Mouse (Mus musculus) liver, embryonic 16.5 days (tissue): ENCODE measurements at regions not wholly inside any gene's neighbourhood (a gene's known extent, or its start where the extent isn't known, plus 50 kb on each side); places are given as distances from the start of the nearest gene placed in this dataset.

Source experiments
- ATAC-seq: fragments of 200-750 bp; cut with Nextera tagmentation; 2 replicates; pipeline ENCODE4 v1.8.0; 2017; ENCODE audit warnings: low read depth, mild to moderate bottlenecking, moderate number of reproducible peaks, moderate library complexity
- H3K27ac ChIP-seq: fragments of 300-500 bp; sonication (generic); 2 replicates; pipeline ENCODE4 v1.5.1; 2014; ENCODE audit warnings: mild to moderate bottlenecking, low read length
- H3K27me3 ChIP-seq: fragments of 300-500 bp; sonication (generic); 2 replicates; pipeline ENCODE4 v1.6.1; 2014; ENCODE audit warnings: low read depth, low read length, mixed read lengths; ENCODE audit not compliant: control insufficient read depth, insufficient read depth
- H3K36me3 ChIP-seq: fragments of 300-500 bp; sonication (generic); 2 replicates; pipeline ENCODE4 v1.6.1; 2014; ENCODE audit warnings: mild to moderate bottlenecking; ENCODE audit not compliant: control insufficient read depth, insufficient read depth
- H3K4me1 ChIP-seq: fragments of 300-500 bp; sonication (generic); 2 replicates; pipeline ENCODE4 v1.6.1; 2014; ENCODE audit warnings: low read depth, low read length, mixed read lengths; ENCODE audit not compliant: control insufficient read depth
- H3K4me2 ChIP-seq: fragments of 300-500 bp; sonication (generic); 2 replicates; pipeline ENCODE4 v1.6.1; 2014; ENCODE audit warnings: low read depth, low read length, mixed read lengths
- H3K4me3 ChIP-seq: fragments of 300-500 bp; sonication (generic); 2 replicates; pipeline ENCODE4 v1.5.1; 2014; ENCODE audit warnings: low read depth, mild to moderate bottlenecking, low read length
- H3K9ac ChIP-seq: fragments of 300-500 bp; sonication (generic); 2 replicates; pipeline ENCODE4 v1.6.1; 2014; ENCODE audit warnings: low read depth, low read length
- H3K9me3 ChIP-seq: fragments of 300-500 bp; sonication (generic); replicated peaks from 2 replicates; pipeline ENCODE4 v1.6.1; 2016; ENCODE audit warnings: low read length; ENCODE audit not compliant: control insufficient read depth
- WGBS: fragments of 180-500 bp; shearing (Covaris S2); extraction: QIAGEN DNeasy Blood & Tissue Kit; methylation state at CpG from one replicate; pipeline ENCODE4 v1.1.7; 2014; ENCODE audit not compliant: insufficient replicate concordance; 5-methylcytosine and 5-hydroxymethylcytosine counted together

GRCm38 (mm10) chr17:84044472-84044936 lies 143.2 kb downstream of the Zfp36l2 start:
- no peak overlapping the region for H3K4me2 ChIP-seq
- peak; percentile 50 for ATAC-seq
- H3K9ac ChIP-seq, result no peak overlapping the region
- no peaks in the 10 kb centered on the region for H3K4me1 ChIP-seq
- H3K4me3 ChIP-seq, result no peak overlapping the region
- H3K27ac ChIP-seq, result no peak overlapping the region
- no peaks in the 10 kb centered on the region for H3K27me3 ChIP-seq
- 20% methylated on average over 5 of the region's 5 CpGs for WGBS
- H3K9me3 ChIP-seq, result no peaks in the 10 kb centered on the region; the same call in 1 of the 2 replicates
- no peaks in the 10 kb centered on the region for H3K36me3 ChIP-seq

- ATAC-seq, result no peak
- no peak overlapping the region for H3K9ac ChIP-seq
- no peaks in the 10 kb centered on the region; the same call in 1 of the 2 replicates for H3K9me3 ChIP-seq
- no peaks in the 10 kb centered on the region for H3K36me3 ChIP-seq
- no peak overlapping the region for H3K4me3 ChIP-seq
- H3K27me3 ChIP-seq, result no peaks in the 10 kb centered on the region
- no peak overlapping the region for H3K27ac ChIP-seq
- peaks cover 3% of the 10 kb centered on the region for H3K4me1 ChIP-seq
- WGBS, result 39% methylated on average over 2 of the region's 2 CpGs
- H3K4me2 ChIP-seq, result no peak overlapping the region
Observed at GRCm38 (mm10) chr17:84043102-84043501, 144.6 kb downstream of the Zfp36l2 start.

- ATAC-seq, result no peak
- no peak overlapping the region for H3K4me3 ChIP-seq
- peaks cover 9% of the 10 kb centered on the region for H3K4me1 ChIP-seq
- H3K9ac ChIP-seq, result no peak overlapping the region
- H3K27me3 ChIP-seq, result no peaks in the 10 kb centered on the region
- H3K27ac ChIP-seq, result no peak overlapping the region
- WGBS, result 70% methylated on average over 10 of the region's 10 CpGs
- no peaks in the 10 kb centered on the region for H3K36me3 ChIP-seq
- no peak overlapping the region for H3K4me2 ChIP-seq
- H3K9me3 ChIP-seq, result no peaks in the 10 kb centered on the region; the same call in 1 of the 2 replicates
Observed at GRCm38 (mm10) chr17:84039444-84039843, 148.3 kb downstream of the Zfp36l2 start.

GRCm38 (mm10) chr17:84037580-84038304 lies 150.0 kb downstream of the Zfp36l2 start:
- Histone ChIP-seq H3K9me3 (no peaks in the 10 kb centered on the region; the same call in 1 of the 2 replicates), H3K4me3 (no peak overlapping the region), H3K9ac (no peak overlapping the region), H3K27me3 (no peaks in the 10 kb centered on the region), H3K4me2 (no peak overlapping the region), H3K4me1 (peaks cover 11% of the 10 kb centered on the region), H3K36me3 (no peaks in the 10 kb centered on the region), H3K27ac (no peak overlapping the region)
- 34% methylated on average over 11 of the region's 11 CpGs for WGBS
- peak; percentile 72 for ATAC-seq

DNA sequence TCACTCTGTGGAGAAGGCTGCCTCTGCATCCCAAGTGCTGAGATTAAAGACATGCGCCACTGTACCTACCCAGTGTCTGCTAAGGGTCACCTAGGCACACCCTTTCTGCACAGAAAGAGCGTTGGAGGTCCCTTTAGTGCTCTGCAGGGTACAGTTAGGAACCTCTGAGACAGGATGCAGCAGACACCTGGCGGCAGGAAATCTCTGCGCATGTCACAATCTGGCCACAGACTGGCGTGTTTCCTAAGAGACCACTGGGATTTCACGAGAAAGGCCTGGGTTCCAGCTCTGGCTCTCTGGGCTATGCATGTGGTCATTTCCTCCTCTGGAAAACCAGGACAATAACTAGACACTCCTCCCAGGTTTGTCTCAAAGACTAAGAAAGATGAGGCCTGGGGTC lies 151.7 kb downstream of the Zfp36l2 start:
- no peaks in the 10 kb centered on the region for H3K36me3 ChIP-seq
- H3K4me1 ChIP-seq, result peaks cover 11% of the 10 kb centered on the region
- H3K4me3 ChIP-seq, result no peak overlapping the region
- no peak overlapping the region for H3K27ac ChIP-seq
- no peaks in the 10 kb centered on the region for H3K27me3 ChIP-seq
- no peak for ATAC-seq
- H3K9me3 ChIP-seq, result no peaks in the 10 kb centered on the region; the same call in 1 of the 2 replicates
- 58% methylated on average over 6 of the region's 6 CpGs for WGBS
- H3K9ac ChIP-seq, result no peak overlapping the region
- no peak overlapping the region for H3K4me2 ChIP-seq

DNA sequence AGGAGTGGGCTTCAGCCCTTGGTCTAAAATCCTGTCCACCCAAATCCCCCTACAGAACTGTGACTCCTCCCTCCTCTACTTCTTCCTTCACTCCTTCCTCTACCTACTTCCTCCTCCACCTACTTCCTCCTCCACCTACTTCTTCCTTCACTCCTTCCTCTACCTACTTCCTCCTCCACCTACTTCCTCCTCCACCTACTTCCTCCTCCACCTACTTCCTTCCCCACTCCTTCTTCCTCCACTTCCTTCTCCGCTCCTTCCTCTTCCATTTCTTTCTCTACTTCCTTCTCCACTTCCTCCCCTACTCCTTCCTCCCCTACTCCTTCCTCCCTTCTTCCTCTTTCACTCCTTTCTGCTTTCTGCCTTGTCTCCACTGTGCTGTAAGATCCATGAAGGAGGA lies 152.9 kb downstream of the Zfp36l2 start:
- ATAC-seq, result no peak
- H3K9ac ChIP-seq, result no peak overlapping the region
- no peak overlapping the region for H3K4me2 ChIP-seq
- no peaks in the 10 kb centered on the region for H3K27me3 ChIP-seq
- no peaks in the 10 kb centered on the region; the same call in 1 of the 2 replicates for H3K9me3 ChIP-seq
- H3K36me3 ChIP-seq, result no peaks in the 10 kb centered on the region
- no peak overlapping the region for H3K4me3 ChIP-seq
- peaks cover 11% of the 10 kb centered on the region for H3K4me1 ChIP-seq
- 76% methylated on average over 1 of the region's 1 CpGs for WGBS
- no peak overlapping the region for H3K27ac ChIP-seq

GRCm38 (mm10) chr17:84032441-84032840 lies 155.3 kb downstream of the Zfp36l2 start:
- Histone ChIP-seq H3K9ac (no peak overlapping the region), H3K4me2 (no peak overlapping the region), H3K4me1 (peaks cover 9% of the 10 kb centered on the region), H3K27ac (no peak overlapping the region), H3K9me3 (no peaks in the 10 kb centered on the region), H3K27me3 (no peaks in the 10 kb centered on the region), H3K4me3 (no peak overlapping the region), H3K36me3 (no peaks in the 10 kb centered on the region)
- 70% methylated on average over 8 of the region's 8 CpGs for WGBS
- ATAC-seq, result no peak

GRCm38 (mm10) chr17:84031833-84032232 lies 155.9 kb downstream of the Zfp36l2 start:
- 72% methylated on average over 4 of the region's 4 CpGs for WGBS
- no peak overlapping the region for H3K4me2 ChIP-seq
- H3K4me3 ChIP-seq, result no peak overlapping the region
- H3K4me1 ChIP-seq, result peaks cover 6% of the 10 kb centered on the region
- no peak overlapping the region for H3K27ac ChIP-seq
- no peak for ATAC-seq
- no peaks in the 10 kb centered on the region for H3K9me3 ChIP-seq
- H3K9ac ChIP-seq, result no peak overlapping the region
- H3K27me3 ChIP-seq, result no peaks in the 10 kb centered on the region
- no peaks in the 10 kb centered on the region for H3K36me3 ChIP-seq

DNA sequence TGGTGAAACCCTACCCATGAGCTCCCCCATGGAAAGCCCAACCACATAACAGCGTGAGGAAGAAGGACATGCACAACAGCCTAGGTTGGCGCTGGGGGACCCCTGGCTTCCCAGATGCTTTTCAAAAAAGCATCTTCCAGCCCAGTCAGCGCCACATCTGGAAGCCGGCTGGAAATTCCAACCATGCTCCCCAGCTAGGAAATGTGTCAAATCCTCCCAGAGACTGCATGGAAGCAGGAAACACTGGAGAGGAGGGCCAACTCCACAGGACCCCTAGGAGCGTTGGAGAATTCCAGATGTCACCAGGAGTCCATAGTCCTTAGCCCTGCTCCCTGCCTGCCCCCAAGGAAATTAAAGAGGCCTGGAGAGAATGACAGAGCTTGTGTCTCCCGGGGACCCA lies 156.4 kb downstream of the Zfp36l2 start:
- H3K9me3 ChIP-seq, result no peaks in the 10 kb centered on the region
- H3K27me3 ChIP-seq, result no peaks in the 10 kb centered on the region
- H3K9ac ChIP-seq, result no peak overlapping the region
- no peak overlapping the region for H3K4me2 ChIP-seq
- peaks cover 9% of the 10 kb centered on the region for H3K4me1 ChIP-seq
- H3K36me3 ChIP-seq, result no peaks in the 10 kb centered on the region
- no peak overlapping the region for H3K27ac ChIP-seq
- H3K4me3 ChIP-seq, result no peak overlapping the region
- WGBS, result 75% methylated on average over 6 of the region's 6 CpGs
- no peak for ATAC-seq
